Mouse (Mus musculus): ENCODE measurements around the gene Muc15.

Gene Muc15

DNA sequence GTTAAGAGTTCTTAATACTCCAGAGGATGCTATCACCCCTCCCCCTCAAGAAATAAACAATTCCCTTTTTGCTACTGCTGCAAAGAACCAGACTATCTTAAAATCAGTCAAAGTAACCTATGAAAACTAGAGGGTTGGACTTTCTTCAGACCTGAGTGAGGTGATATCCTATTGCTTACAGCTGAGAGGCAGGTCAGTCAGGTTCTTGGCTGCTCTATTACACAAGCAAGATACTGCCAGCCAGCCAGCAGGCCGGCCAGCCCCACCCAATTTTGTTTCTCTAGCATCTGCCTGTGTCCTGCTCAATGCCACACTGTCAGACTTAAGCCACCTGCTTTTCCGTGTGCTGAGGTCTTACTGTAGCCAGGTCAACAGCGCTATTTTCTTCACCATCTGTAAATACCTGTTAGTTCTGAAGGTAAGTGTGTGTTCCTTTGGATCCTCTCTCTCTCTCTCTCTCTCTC, at the start of gene Muc15:
Muc15 (plus strand) TSS at position 51 of the 464 bp plus-strand sequence.
- DNase-seq (ENCODE audit: inconsistent age in 2 of 2, low spot score in 1 of 2): no peak

DNA sequence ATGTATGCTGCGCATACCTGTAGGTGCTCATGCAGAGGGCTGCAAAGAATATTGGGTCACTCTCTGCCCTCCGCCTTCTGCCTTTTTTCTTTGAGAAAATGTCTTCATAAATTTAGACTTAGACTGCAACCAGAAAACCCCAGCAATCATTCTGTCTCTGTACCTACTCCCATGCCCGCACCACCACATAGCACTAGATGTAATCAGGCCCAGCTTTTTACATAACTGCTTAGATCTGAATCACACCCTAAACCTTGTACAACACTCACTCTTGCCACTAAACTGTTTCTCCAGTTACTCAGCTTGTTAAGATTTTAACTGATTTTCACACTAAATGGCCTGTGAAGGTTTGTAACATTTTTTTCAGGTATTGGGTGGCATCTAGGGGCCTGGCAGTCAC, 11.7 kb upstream of the Muc15 start:
- DNase-seq (ENCODE audit: inconsistent age in 2 of 2, low spot score in 1 of 2): no peak

DNA sequence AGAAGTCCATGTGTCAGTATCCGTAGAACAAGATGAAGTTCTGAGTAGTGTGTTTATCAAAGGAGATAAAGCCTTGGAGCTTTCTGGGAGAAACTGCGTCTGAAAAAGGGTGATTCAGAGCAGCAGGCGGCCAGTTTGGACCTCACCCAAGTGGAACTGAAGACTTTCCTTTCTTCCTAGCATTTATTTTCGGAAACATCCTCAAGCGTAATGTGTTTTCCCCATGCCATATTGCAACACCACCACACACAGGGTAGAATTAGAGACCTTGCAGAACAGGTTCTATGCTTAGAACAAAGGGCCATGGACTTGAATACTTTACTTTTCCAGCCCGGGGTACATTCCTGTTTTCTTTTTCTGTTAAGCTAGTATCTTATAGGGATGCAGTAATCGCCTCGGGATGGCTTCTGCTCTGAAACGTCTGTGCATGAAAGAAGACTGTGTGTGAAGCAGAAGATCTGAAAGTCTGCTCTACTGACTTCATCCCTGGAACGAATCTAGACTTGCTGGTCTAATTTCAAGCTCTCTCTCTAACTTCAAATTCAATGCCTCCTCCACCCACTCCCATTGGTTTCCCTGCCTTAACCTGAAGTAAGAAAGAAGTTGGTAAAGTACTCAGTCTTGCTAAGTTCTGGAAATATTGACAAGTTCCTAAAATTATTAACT, 11.0 kb upstream of the Muc15 start:
- DNase-seq (ENCODE audit: inconsistent age in 2 of 2, low spot score in 1 of 2): peak in 1 of 2 experiments; percentile 51

DNA sequence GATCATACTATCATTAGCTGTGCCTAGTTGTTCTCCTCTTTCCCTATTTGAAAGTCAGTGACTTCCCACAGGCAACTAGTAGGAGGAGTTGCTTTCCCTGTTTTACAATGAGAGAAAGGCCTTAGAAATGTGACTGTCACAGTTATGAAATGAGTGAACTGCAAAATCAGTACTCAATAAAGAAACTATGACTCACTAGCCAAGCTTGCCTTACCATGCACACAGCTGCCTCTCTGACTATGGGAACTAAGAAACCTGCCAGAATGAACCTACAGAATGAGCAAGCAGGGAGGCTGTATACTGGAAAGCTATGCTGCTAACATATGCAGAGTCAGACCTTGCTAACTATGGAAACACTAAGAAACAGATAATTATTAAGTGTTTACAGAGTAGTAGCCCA, 2.1 kb upstream of the Muc15 start:
- DNase-seq (ENCODE audit: inconsistent age in 2 of 2, low spot score in 1 of 2): no peak

DNA sequence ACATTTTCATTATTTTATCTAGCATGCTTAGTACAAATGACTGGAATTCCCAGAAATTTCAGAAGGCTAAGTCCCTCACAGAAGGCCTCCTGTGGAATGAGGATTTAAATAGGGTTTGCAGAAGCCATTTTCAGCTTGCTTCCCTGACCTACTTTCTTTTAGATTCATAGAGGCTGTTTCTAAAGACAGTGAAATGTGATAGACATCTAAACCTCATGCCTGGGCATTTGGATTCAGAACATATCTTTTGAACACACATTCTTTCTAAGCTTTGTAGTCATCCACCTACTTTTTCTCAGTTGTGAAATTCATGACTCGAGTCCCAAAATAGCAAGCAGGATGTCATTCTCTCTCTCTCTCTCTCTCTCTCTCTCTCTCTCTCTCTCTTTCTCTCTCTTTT, 1.1 kb downstream of the Muc15 start:
- DNase-seq (ENCODE audit: inconsistent age in 2 of 2, low spot score in 1 of 2): no peak

DNA sequence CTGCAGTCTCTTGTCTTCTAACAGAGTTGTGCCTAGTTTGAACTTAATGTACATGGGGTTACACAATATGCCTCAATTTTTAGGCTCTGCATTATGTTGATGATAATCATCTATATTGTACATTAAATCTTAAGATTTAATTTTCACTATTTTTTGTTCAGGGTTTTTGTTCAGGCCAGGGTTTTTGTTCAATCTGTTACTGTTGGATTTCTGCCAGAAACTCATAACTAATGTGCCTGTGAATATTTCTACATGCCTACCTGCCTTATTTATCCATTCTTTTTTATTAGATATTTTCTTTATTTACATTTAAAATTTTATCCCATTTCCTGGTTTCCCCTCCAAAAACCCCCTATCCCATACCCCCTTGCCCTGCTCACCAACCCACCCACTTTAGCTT, 5.0 kb downstream of the Muc15 start:
- DNase-seq (ENCODE audit: inconsistent age in 2 of 2, low spot score in 1 of 2): no peak

DNA sequence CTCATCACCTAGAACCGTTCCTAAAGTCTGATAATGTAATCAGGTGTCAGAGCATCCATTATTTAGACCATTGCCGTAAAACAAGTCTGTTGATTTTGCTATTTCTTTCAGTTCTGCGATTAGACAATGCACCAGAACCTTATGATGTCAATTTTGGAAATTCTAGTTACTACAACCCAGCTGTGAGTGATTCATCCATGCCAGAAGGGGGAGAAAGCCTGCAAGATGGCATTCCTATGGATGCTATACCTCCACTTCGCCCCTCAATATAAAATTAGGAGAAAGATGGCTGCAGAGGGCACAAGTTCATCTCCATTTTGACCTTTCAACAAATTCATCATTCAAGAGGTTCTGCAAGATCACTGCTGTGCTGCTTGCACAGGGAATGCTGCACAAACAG, 16.1 kb downstream of the Muc15 start:
- DNase-seq (ENCODE audit: inconsistent age in 2 of 2, low spot score in 1 of 2): no peak

DNA sequence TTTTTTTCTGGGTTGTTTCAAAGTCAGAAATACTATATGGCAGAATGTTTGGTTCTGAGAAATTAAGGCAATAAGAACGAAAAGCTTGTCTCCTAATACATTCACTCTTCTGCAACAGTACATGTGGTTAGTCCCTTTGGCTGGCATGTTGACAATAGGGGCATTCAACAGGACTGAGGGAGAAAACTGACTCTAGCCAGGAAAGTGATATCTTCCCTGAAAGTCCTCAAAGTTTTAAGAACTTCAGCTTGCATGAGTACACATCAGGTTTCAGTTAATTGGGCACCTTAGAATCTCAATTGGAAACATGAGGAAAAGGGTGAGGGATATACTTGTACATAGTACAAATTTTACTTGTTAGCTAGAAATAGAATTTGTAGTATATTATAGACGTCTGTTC, 16.8 kb downstream of the Muc15 start:
- DNase-seq (ENCODE audit: inconsistent age in 2 of 2, low spot score in 1 of 2): no peak

DNA sequence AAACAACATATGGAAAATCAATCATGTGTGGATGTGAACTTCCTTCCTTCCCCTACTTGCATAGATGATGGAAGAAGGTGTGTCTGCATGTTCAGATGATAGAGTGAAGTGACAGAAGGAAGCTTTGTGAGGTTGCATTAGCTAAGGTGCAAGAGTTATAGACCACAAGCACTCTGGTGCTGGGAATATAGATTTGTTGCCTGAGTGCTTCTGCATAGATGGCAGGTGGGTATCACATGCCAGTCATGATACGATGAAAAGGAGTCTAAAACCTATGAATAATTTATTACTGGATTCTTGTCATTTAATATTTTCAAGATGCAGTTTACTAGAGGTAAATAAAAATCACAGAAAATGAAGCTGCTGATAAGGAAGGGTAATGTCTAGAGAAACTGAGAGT, 18.6 kb downstream of the Muc15 start:
- DNase-seq (ENCODE audit: inconsistent age in 2 of 2, low spot score in 1 of 2): no peak

DNA sequence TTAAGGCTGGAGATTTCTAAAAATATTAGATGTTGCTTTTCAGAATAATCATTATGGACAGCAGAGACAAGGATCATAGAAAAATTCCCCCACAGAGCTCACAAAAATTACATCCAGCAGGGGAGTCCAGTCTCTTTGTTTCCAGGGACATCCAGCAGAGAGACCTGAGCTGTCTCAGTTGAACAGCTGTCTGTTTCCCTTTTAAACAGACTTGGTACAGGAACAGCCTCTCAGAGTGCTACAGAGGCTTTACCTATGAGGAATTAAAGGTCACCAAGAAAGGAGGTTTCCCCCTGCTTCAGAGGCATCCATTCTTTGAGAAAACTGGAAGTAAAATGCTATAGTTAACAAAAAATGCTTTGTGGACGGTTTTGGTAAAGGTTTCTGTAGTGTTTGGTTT, 19.4 kb downstream of the Muc15 start:
- DNase-seq (ENCODE audit: inconsistent age in 2 of 2, low spot score in 1 of 2): no peak

DNA sequence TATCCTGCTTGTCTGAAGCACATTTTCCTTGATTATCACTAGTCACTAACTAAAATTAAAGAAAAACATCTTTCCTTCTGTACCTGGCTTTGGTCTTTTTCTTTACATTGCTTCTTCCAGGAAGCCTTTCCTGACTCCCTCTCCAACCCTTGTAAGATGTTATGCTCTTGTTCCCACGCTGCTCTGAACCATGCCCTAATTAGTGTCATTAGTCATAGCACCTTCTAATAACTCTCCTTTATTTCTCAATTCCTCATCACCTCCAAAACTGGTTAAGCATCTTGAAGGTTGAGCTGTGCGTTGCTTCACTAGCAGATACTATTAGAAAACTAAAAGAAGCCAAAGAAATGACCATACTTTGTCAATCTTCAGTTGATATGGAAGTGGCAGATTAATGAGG, 36.4 kb downstream of the Muc15 start:
- DNase-seq (ENCODE audit: inconsistent age in 2 of 2, low spot score in 1 of 2): no peak

DNA sequence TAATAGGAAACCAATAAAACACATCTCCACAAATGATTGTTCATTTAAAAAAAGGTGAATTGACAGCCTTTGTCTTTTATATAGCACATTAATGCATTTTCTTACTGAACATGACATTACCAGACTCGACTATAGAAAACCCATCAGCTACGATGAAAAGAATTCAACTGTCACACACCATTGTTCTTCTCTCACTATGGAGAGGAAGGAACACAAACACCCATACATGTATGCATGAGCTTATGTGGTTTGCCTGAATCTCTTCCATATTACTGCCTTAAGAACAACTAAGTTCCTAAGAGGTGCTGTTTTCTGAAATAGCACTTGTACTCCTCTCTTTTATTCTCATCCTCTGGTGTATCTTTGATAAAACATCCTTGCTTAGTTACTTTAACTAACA, 38.3 kb downstream of the Muc15 start:
- no peak for DNase-seq (ENCODE audit: inconsistent age in 2 of 2, low spot score in 1 of 2)

DNA sequence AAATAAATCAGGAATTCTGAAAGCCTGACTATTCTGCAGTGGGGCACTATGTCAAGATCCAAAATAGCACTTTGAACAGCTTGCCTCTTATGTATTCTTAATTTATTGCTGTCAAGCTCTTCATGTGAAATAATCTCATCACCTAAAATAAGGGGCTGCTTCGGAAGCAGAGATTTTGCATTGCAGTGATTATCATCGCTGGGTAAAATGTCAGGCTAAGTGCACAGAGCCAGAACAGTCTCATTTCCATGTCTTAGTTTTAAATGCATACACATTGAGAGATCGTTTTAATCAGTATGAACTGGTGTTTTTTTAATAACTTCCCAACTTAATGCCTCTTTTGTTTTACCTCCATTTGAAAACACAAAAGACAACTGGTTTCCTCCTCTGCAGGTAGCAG, 66.3 kb downstream of the Muc15 start:
- no peak for DNase-seq (ENCODE audit: inconsistent age in 2 of 2, low spot score in 1 of 2)
